Mouse (Mus musculus) Patski (cell line): ENCODE results near the gene Fgfr2. TPM values are rescaled to one million over a fixed set of nuclear protein-coding genes. Genes with fewer than 3 reads are reported as not detected.

Experiments
- ATAC-seq: fragments of 100-300 bp; one replicate; pipeline ENCODE4 v1.8.0; 2021
- CTCF ChIA-PET: fragments of 350-600 bp; sonication (Branson Sonifier 250); formaldehyde crosslinking; loops from one replicate; lab custom pipeline; 2022; ENCODE audit warnings: inconsistent platforms; lab: Charles Lee
- POLR2A ChIA-PET: fragments of 350-600 bp; sonication (Branson Sonifier 250); formaldehyde crosslinking; loops from one replicate; lab custom pipeline; 2022; ENCODE audit warnings: antibody characterized with exemption, inconsistent platforms; lab: Charles Lee
- DNase-seq: peaks from one replicate; pipeline ENCODE4 v3.0.0-alpha.2; 2011; ENCODE audit warnings: low read depth, low spot score
- H3K27me3 ChIP-seq: fragments of 371-371 bp; one replicate; pipeline ENCODE4 v1.5.1; 2021
- CTCF ChIP-seq: fragments of 100-300 bp; IDR thresholded peaks from one replicate; pipeline ENCODE4 v1.5.1; 2021
- in situ Hi-C: fragments of 300-500 bp; cut with MboI; formaldehyde crosslinking; loops from 3 replicates; pipeline ENCODE4 v1.11.1; 2018; ENCODE audit warnings: low pct_unique_long_range_greater_than_20kb, mixed read lengths
- polyA plus RNA-seq: library from polyadenylated mRNA; unstranded; gene quantifications from one replicate; pipeline ENCODE4 v1.2.3, GENCODE M21; 2021

Gene Fgfr2
- polyA plus RNA-seq, 1 experiment from 2014 or later: 48.8 TPM

GRCm38 (mm10) chr7:130177009-130177408 is 2946.1 kb downstream of the Fgfr2 start:
- ATAC-seq: peak; percentile 80
- peak; percentile 68 for DNase-seq
- ChIA-PET POLR2A (interaction anchor here (0.7 kb wide), 1 partner anchor 16 kb away, joined by 4 read pairs; no protein-coding TSS in a partner anchor), CTCF (interaction anchor here (0.9 to 1.6 kb wide), 3 partner anchors 35 to 523 kb away, joined by 3 to 5 read pairs (median 3); no protein-coding TSS in a partner anchor)
- TF ChIP-seq CTCF: no peak
- in situ Hi-C loops: no loop called here
- H3K27me3 ChIP-seq: no peaks in the 10 kb centered on the region

DNA sequence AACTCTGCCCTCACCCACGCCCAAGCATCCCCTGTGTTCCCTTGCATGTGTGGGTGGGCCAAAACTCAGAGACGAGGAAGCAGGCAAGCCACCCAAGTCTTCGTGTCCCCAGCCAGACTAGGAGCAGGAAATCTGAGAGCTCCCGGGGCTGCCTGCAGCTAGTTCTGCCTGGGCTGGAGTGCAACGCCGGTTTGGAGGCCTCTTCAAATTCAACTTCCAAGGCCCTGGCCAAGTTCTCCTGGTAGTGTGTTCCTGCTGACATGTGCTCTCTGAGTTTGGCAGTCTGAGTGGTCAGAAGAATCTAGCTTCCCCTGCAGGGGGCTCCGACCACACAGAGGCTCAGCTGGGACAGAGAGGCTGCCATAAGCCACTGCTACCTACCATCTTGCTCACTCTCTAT is 2948.6 kb downstream of the Fgfr2 start:
- ATAC-seq (no peak), DNase-seq (no peak)
- ChIA-PET POLR2A (no interaction called here), CTCF (interaction anchor here (1.8 kb wide), 1 partner anchor 199 kb away, joined by 4 read pairs; no protein-coding TSS in a partner anchor)
- H3K27me3 ChIP-seq: no peaks in the 10 kb centered on the region
- in situ Hi-C loops: no loop called here
- no peak for TF ChIP-seq CTCF

- ATAC-seq: no peak
- no peaks in the 10 kb centered on the region for H3K27me3 ChIP-seq
- in situ Hi-C loops: no loop called here
- ChIA-PET CTCF (no interaction called here), POLR2A (no interaction called here)
- TF ChIP-seq CTCF: no peak
- DNase-seq: no peak
These were observed 2949.2 kb downstream of the Fgfr2 start for GRCm38 (mm10) chr7:130173914-130174313.

GRCm38 (mm10) chr7:130170144-130170543 is 2953.0 kb downstream of the Fgfr2 start:
- TF ChIP-seq CTCF: no peak
- in situ Hi-C loops: no loop called here
- POLR2A ChIA-PET: no interaction called here
- CTCF ChIA-PET: no interaction called here
- H3K27me3 ChIP-seq: no peaks in the 10 kb centered on the region
- ATAC-seq (no peak), DNase-seq (no peak)

- ATAC-seq (no peak), DNase-seq (no peak)
- no peak for TF ChIP-seq CTCF
- no peaks in the 10 kb centered on the region for H3K27me3 ChIP-seq
- POLR2A ChIA-PET: interaction anchor here (0.7 to 1.1 kb wide), 3 partner anchors 17 to 509 kb away, joined by 3 read pairs; no protein-coding TSS in a partner anchor
- in situ Hi-C loops: no loop called here
- CTCF ChIA-PET: no interaction called here
These were observed 2954.9 kb downstream of the Fgfr2 start for GRCm38 (mm10) chr7:130168296-130168695.

GRCm38 (mm10) chr7:130167261-130167660 is 2955.9 kb downstream of the Fgfr2 start:
- no peaks in the 10 kb centered on the region for H3K27me3 ChIP-seq
- CTCF ChIA-PET: no interaction called here
- in situ Hi-C loops: no loop called here
- no peak for ATAC-seq
- DNase-seq: no peak
- TF ChIP-seq CTCF: no peak
- POLR2A ChIA-PET: no interaction called here

- no peak for TF ChIP-seq CTCF
- CTCF ChIA-PET: interaction anchor here (0.6 kb wide), 1 partner anchor 302 kb away, joined by 3 read pairs; no protein-coding TSS in a partner anchor
- in situ Hi-C loops: no loop called here
- ATAC-seq: no peak
- POLR2A ChIA-PET: interaction anchor here (0.6 kb wide), 1 partner anchor 14 kb away, joined by 7 read pairs; no protein-coding TSS in a partner anchor
- no peaks in the 10 kb centered on the region for H3K27me3 ChIP-seq
- no peak for DNase-seq
These were observed 2957.0 kb downstream of the Fgfr2 start for GRCm38 (mm10) chr7:130166190-130166589.

GRCm38 (mm10) chr7:130165408-130165807 is 2957.7 kb downstream of the Fgfr2 start:
- H3K27me3 ChIP-seq: no peaks in the 10 kb centered on the region
- TF ChIP-seq CTCF: no peak
- CTCF ChIA-PET: interaction anchor here (0.6 kb wide), 1 partner anchor 301 kb away, joined by 3 read pairs; no protein-coding TSS in a partner anchor
- in situ Hi-C loops: no loop called here
- POLR2A ChIA-PET: no interaction called here
- ATAC-seq (no peak), DNase-seq (no peak)

DNA sequence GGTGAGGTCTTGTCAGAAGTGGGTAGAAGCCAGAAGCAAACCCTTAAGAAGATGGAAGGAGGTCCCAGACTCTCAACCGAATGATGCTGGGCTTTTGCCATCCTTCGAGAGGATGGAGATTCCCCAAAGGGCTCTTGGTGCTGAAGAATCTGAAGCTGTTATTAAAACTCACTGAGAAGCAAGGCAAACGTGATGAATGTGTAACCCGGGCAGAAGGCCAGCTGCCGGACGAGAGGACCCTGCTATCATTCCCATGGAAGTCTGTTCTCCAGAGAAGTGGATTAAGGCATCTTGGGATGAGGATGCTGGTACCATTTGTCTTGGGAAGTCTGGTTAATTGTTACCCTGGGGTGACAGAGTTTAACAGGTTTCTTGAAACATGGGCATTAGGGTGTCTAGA is 2960.4 kb downstream of the Fgfr2 start:
- no peaks in the 10 kb centered on the region for H3K27me3 ChIP-seq
- ChIA-PET CTCF (no interaction called here), POLR2A (no interaction called here)
- in situ Hi-C loops: no loop called here
- no peak for TF ChIP-seq CTCF
- DNase-seq (no peak), ATAC-seq (no peak)

- no peak for TF ChIP-seq CTCF
- ChIA-PET CTCF (no interaction called here), POLR2A (interaction anchor here (1.5 kb wide), 1 partner anchor 23 kb away, joined by 3 read pairs; no protein-coding TSS in a partner anchor)
- in situ Hi-C loops: no loop called here
- no peaks in the 10 kb centered on the region for H3K27me3 ChIP-seq
- ATAC-seq (no peak), DNase-seq (no peak)
These were observed 2961.6 kb downstream of the Fgfr2 start for GRCm38 (mm10) chr7:130161581-130161980.

- ChIA-PET POLR2A (interaction anchor here (0.6 kb wide), 1 partner anchor 17 kb away, joined by 3 read pairs; no protein-coding TSS in a partner anchor), CTCF (no interaction called here)
- in situ Hi-C loops: no loop called here
- no peaks in the 10 kb centered on the region for H3K27me3 ChIP-seq
- ATAC-seq (no peak), DNase-seq (no peak)
- no peak for TF ChIP-seq CTCF
These were observed 2964.3 kb downstream of the Fgfr2 start for GRCm38 (mm10) chr7:130158845-130159244.
